Mouse (Mus musculus) forebrain, embryonic 14.5 days (tissue): ENCODE measurements around the gene Fgfr2. TPM values are rescaled to one million over a fixed set of nuclear protein-coding genes. Genes with fewer than 3 reads are reported as not detected.

ENCODE experiments used
- ATAC-seq: fragments of 200-750 bp; cut with Nextera tagmentation; 2 replicates; pipeline ENCODE4 v1.8.0; 2017; ENCODE audit warnings: mild to moderate bottlenecking, moderate library complexity
- DNase-seq: peaks from one replicate; pipeline ENCODE4 v3.0.0-alpha.2; 2015; ENCODE audit warnings: low spot score
- H3K27ac ChIP-seq: fragments of 300-500 bp; sonication (generic); 2 replicates; pipeline ENCODE4 v1.5.1; 2014; ENCODE audit warnings: low read depth, mild to moderate bottlenecking, control low read depth, low read length, moderate library complexity
- H3K27me3 ChIP-seq: fragments of 300-500 bp; sonication (generic); replicated peaks from 2 replicates; pipeline ENCODE4 v1.6.1; 2014; ENCODE audit warnings: low read length, control low read depth, mixed read lengths; ENCODE audit not compliant: control insufficient read depth, insufficient read depth
- H3K36me3 ChIP-seq: fragments of 300-500 bp; sonication (generic); 2 replicates; pipeline ENCODE4 v1.6.1; 2014; ENCODE audit warnings: low read length, control low read depth; ENCODE audit not compliant: control insufficient read depth, insufficient read depth
- H3K4me1 ChIP-seq: fragments of 300-500 bp; sonication (generic); 2 replicates; pipeline ENCODE4 v1.6.1; 2014; ENCODE audit warnings: antibody characterized with exemption, low read length, control low read depth; ENCODE audit not compliant: control insufficient read depth, insufficient read depth
- H3K4me2 ChIP-seq: fragments of 300-500 bp; sonication (generic); 2 replicates; pipeline ENCODE4 v1.6.1; 2014; ENCODE audit warnings: mild to moderate bottlenecking, control low read depth, low read length
- H3K4me3 ChIP-seq: fragments of 300-500 bp; sonication (generic); 2 replicates; pipeline ENCODE4 v1.5.1; 2014; ENCODE audit warnings: low read depth, low read length, control low read depth
- H3K9ac ChIP-seq: fragments of 300-500 bp; sonication (generic); 2 replicates; pipeline ENCODE4 v1.6.1; 2014; ENCODE audit warnings: mild to moderate bottlenecking, low read length, control low read depth, moderate library complexity
- H3K9me3 ChIP-seq: fragments of 300-500 bp; sonication (generic); replicated peaks from 2 replicates; pipeline ENCODE4 v1.6.1; 2016; ENCODE audit warnings: low read length, control low read depth, mixed read lengths; ENCODE audit not compliant: control insufficient read depth
- WGBS: fragments of 180-500 bp; shearing (Covaris S2); extraction: QIAGEN DNeasy Blood & Tissue Kit; methylation state at CpG from one replicate; pipeline ENCODE4 v1.1.7; 2014; 5-methylcytosine and 5-hydroxymethylcytosine counted together
- polyA plus RNA-seq: library from polyadenylated mRNA; unstranded; fragments of >200 nt; fragmentation: Nextera tagmentation; extraction: Ambion mirVana; gene quantifications from 2 replicates; pipeline ENCODE4 v1.2.1, GENCODE M21; 2014

The Fgfr2 gene
- polyA plus RNA-seq, 1 experiment from 2014 or later = 35.9 TPM

DNA sequence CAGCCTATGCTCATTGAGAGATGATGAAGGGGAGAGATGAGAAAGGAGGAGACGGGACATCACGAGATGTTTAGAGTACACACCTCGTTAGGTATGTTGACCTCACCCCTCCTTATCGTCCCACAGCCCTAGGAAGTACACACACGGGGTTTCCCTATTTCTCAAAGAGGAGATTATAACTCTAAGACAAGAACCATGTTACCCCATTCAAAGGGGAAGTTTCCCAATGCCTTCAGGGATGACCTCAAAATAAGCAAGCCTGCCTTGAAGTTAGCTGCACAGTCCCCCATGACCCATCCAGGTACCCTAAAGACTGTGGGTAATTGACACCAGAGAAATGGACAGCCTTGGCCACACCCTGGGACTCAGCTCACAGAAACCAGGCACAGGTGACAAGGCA lies 657.3 kb downstream of the Fgfr2 start:
- H3K4me2 ChIP-seq = no peak overlapping the region
- ATAC-seq = no peak
- WGBS = 74% methylated on average over 5 of the region's 5 CpGs

DNA sequence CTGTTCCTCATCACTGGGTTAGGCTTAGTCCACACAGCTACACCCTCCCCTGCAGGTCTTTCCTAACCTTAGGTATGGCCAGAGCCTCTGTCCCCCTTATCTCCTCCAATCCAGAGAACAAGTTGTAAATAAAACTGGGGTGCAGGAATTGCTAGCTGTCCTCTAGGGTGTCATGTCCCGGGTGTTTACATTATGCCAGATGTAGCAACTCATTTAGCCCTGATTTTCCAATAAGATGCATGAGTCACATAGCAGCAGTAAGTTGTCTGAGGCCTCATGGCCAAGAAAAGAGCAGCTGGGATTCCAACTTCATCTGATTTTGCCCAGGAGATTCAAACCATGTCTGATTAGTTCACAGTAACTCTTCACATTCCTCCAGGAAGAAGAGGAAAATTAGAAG lies 658.3 kb downstream of the Fgfr2 start:
- Histone ChIP-seq H3K9me3 (no peaks in the 10 kb centered on the region), H3K4me1 (no peaks in the 10 kb centered on the region), H3K4me2 (no peak overlapping the region), H3K9ac (no peak overlapping the region), H3K27me3 (no peaks in the 10 kb centered on the region), H3K4me3 (no peak overlapping the region), H3K36me3 (no peaks in the 10 kb centered on the region), H3K27ac (no peak overlapping the region)
- WGBS = 85% methylated on average over 1 of the region's 1 CpGs
- DNase-seq (no peak), ATAC-seq (no peak)

More for the DNA sequence above, 657.3 kb downstream of the Fgfr2 start:
- no peak for DNase-seq
- no peaks in the 10 kb centered on the region for H3K36me3 ChIP-seq
- no peaks in the 10 kb centered on the region for H3K27me3 ChIP-seq
- no peak overlapping the region for H3K27ac ChIP-seq
- no peak overlapping the region for H3K4me3 ChIP-seq
- H3K4me1 ChIP-seq = no peaks in the 10 kb centered on the region
- H3K9ac ChIP-seq = no peak overlapping the region
- no peaks in the 10 kb centered on the region for H3K9me3 ChIP-seq

DNA sequence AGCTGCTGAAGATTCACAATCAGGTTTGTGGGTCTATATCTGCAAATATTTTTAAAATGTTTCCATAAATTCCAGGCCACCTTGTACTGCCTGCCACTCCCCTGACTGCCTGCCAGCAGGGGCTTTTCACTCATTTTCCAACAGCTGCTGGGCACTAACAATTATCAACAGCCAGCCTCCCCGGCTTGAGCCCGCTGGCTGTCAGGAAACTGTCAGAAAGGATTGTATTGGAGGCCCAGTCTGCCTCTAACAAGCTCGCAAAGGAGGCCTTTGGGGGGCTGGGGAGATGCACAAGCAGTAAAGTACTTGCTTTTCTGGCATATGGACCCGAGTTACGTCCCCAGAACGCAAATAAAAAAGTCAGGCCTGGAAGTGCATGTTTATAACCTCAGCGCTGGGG lies 664.7 kb downstream of the Fgfr2 start:
- no peaks in the 10 kb centered on the region for H3K27me3 ChIP-seq
- DNase-seq = peak; percentile 77
- no peak overlapping the region for H3K4me2 ChIP-seq
- H3K36me3 ChIP-seq = no peaks in the 10 kb centered on the region
- H3K9me3 ChIP-seq = no peaks in the 10 kb centered on the region
- H3K4me1 ChIP-seq = peaks cover 6% of the 10 kb centered on the region
- no peak overlapping the region for H3K9ac ChIP-seq
- ATAC-seq = peak; percentile 67
- no peak overlapping the region for H3K4me3 ChIP-seq
- H3K27ac ChIP-seq = peak overlapping the region; percentile 67; the same call in 1 of the 2 replicates
- 21% methylated on average over 7 of the region's 7 CpGs for WGBS

DNA sequence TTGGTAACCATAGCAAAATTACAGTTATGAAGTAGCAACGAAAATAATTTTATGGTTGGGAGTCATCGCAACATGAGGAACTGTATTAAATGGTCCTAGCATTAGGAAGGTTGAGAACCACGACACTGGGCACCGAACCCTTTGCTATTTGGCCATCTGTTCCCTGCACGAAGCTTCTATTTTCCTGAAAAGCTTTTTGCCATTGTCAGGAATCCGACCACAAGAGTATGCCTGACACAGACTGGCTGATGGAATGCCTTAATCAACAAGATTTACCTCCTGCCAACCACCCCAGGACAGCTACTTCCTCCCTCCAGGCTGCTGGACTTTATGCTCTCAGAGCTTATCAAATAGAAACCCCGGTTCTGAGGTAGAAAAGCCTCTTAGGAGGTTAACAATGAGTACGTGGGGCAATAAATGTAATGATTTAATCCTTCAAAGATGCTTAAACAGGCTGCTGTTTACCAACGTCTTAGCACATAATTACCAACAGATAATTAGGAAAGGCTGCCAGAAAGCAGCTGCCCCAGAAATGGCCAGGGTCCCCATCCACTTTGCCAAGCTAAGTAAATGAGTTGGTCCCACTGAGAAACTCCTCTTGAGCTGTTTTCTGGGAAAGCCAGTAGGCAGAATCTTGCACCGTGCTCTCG lies 668.0 kb downstream of the Fgfr2 start:
- Histone ChIP-seq H3K9me3 (no peaks in the 10 kb centered on the region), H3K27me3 (no peaks in the 10 kb centered on the region), H3K27ac (no peak overlapping the region), H3K4me1 (peaks cover 6% of the 10 kb centered on the region), H3K4me2 (no peak overlapping the region), H3K4me3 (no peak overlapping the region), H3K36me3 (no peaks in the 10 kb centered on the region), H3K9ac (no peak overlapping the region)
- peak; percentile 63 for DNase-seq
- no peak for ATAC-seq
- WGBS = 18% methylated on average over 11 of the region's 11 CpGs

DNA sequence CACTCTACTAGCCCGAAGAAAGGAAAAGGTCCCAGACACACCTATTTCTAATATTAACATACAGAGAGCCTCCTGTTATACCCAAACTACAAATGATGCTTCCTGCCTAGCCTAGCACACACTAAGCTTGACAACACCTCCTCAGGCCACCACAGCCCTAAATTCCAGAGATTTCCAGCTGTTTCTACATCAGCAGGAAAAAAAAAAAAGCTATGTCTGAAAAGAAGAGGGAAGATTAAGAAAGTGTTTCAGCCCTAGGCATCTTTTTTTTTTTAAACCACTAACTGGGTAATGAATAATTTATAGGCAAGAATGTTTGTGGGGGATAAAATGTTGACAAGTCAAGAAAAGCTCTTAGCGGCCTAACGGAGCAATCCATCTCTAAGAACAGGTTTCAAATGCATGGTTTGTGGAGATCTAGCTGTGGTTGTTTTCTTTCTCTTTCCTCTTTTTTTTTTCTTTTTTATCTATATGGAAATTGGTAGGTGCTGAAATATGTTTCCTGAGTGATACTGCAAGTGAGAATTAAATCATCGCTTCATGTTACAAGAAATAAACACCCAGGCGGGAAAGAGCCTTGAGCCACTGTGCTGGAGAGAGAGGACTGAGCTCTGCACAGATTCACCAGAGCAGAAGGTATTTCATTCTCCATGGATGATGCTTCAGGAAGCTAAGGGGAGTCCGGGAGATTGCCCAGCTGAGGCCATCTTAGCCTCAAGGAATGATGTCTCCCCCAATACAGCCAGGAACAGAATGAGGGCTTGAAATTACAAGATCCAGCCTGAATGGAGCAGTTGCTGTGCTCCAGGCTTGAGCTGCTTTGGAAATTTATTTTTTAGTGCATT lies 673.0 kb downstream of the Fgfr2 start:
- DNase-seq (peak; percentile 6), ATAC-seq (no peak)
- Histone ChIP-seq H3K27ac (no peak overlapping the region), H3K36me3 (no peaks in the 10 kb centered on the region), H3K4me1 (no peaks in the 10 kb centered on the region), H3K9me3 (no peaks in the 10 kb centered on the region), H3K4me3 (no peak overlapping the region), H3K9ac (no peak overlapping the region), H3K27me3 (no peaks in the 10 kb centered on the region), H3K4me2 (no peak overlapping the region)
- WGBS = 73% methylated on average over 6 of the region's 6 CpGs

DNA sequence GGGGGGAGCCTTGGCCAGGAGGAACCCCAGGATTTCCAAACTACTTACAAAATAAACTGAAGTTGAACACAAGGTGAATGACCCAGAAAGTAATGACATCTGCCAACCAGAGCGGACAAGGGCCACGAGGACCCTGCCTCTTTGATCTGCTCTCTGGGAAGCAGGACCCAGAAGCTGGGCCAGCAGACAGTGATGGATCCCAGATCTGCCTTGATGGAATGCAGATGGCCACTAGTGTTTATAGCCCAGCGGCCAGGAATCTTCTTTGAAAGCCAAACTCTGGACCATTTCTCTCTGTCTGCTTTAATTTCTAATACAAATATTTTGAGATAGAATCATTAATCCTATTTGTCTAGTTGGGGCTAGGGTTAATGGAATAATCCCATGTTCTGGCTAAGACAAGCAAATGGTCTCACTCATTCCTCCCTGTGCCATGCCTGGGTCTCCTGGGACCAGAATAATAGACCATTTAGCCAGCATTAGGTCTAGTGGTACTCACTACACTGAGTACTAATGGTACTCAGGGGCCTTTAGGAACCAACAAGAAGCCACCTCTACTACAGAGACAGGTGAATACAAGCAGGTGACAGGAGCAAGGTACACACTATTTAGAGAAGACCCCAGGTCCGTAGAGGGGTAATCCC lies 674.5 kb downstream of the Fgfr2 start:
- H3K4me1 ChIP-seq = no peaks in the 10 kb centered on the region
- H3K4me3 ChIP-seq = no peak overlapping the region
- no peak for DNase-seq
- ATAC-seq = no peak
- H3K36me3 ChIP-seq = no peaks in the 10 kb centered on the region
- no peaks in the 10 kb centered on the region for H3K27me3 ChIP-seq
- H3K4me2 ChIP-seq = no peak overlapping the region
- no peak overlapping the region for H3K27ac ChIP-seq
- WGBS = 96% methylated on average over 4 of the region's 4 CpGs
- H3K9ac ChIP-seq = no peak overlapping the region
- H3K9me3 ChIP-seq = no peaks in the 10 kb centered on the region

DNA sequence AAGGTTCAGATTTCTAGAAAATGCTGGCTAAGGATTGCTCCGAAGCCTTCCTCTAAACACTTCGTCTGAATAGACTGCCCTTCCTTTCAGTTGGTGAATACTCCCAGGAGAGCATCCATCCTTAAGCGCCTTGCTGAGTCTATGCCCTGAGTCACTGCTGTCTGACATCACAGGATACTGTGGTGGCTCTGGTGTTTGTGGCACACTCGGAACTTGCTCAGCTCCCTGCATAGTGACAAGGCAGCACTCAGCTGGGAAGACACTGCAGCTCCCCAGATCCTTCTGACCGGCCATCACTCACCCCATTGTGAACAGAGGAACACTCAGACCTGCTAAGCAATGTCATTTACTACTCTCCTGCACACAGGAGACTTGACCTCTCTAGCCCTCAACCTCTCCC lies 675.6 kb downstream of the Fgfr2 start:
- ATAC-seq (no peak), DNase-seq (no peak)
- Histone ChIP-seq H3K4me3 (no peak overlapping the region), H3K4me1 (no peaks in the 10 kb centered on the region), H3K36me3 (no peaks in the 10 kb centered on the region), H3K9me3 (no peaks in the 10 kb centered on the region), H3K4me2 (no peak overlapping the region), H3K9ac (no peak overlapping the region), H3K27ac (no peak overlapping the region), H3K27me3 (no peaks in the 10 kb centered on the region)
- WGBS = 81% methylated on average over 5 of the region's 5 CpGs

DNA sequence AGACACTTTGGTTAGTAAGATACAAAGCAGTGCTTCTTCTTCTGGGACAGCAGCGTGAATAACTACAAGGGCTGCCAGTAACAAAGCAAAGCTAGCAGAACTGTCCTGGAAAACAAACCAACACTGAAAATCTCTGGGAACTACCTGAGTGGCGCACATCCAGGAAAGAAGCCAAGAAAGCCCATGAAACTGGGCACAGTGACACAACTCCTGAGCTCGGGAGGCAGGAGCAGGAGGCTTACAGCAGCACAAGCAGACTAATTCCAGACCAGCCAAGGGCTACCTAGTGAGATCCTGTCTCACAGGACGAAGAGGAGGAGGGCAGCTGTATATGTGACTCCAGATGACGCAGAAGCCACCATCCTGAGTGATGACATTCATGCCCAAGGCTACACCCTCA lies 676.3 kb downstream of the Fgfr2 start:
- Histone ChIP-seq H3K4me1 (no peaks in the 10 kb centered on the region), H3K27ac (no peak overlapping the region), H3K4me2 (no peak overlapping the region), H3K9ac (no peak overlapping the region), H3K4me3 (no peak overlapping the region), H3K9me3 (no peaks in the 10 kb centered on the region), H3K27me3 (no peaks in the 10 kb centered on the region), H3K36me3 (no peaks in the 10 kb centered on the region)
- WGBS = 83% methylated on average over 5 of the region's 5 CpGs
- DNase-seq = no peak
- no peak for ATAC-seq

DNA sequence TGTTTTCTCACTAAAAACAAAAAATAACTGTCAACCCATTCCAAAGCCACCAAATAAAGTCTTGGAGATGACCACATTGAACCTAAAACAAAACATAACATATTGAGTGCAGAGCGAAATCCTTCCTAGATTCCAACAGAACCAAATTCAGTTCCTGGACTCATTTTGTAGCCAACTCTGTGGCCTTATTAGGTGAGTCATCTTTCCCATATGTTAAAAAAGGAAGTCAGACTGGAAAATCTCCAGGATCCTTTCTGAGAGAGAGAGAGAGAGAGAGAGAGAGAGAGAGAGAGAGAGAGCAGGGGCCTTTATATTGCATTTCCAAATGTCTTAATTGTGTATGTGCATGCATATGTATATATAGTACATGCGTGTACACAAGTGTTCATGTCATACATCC lies 678.9 kb downstream of the Fgfr2 start:
- Histone ChIP-seq H3K4me2 (no peak overlapping the region), H3K4me3 (no peak overlapping the region), H3K9me3 (no peaks in the 10 kb centered on the region), H3K9ac (no peak overlapping the region), H3K27me3 (no peaks in the 10 kb centered on the region), H3K27ac (no peak overlapping the region), H3K36me3 (no peaks in the 10 kb centered on the region), H3K4me1 (no peaks in the 10 kb centered on the region)
- DNase-seq (no peak), ATAC-seq (no peak)
- 94% methylated on average over 2 of the region's 2 CpGs for WGBS
